Mouse (Mus musculus) ZHBTc4 (cell line): ENCODE measurements at regions not wholly inside any gene's neighbourhood (a gene's known extent, or its start where the extent isn't known, plus 50 kb on each side); places are given as distances from the start of the nearest gene placed in this dataset.

Source experiments
- DNase-seq: peaks from one replicate; pipeline ENCODE4 v3.0.0-alpha.2; 2011; ENCODE audit warnings: low read depth, low spot score

- peak; percentile 4 for DNase-seq
Measured at GRCm38 (mm10) chr8:44466409-44467078, 468.7 kb upstream of the Fat1 start.

GRCm38 (mm10) chr8:44512876-44513275 lies 422.4 kb upstream of the Fat1 start:
- DNase-seq: no peak

- DNase-seq: no peak
Measured at GRCm38 (mm10) chr8:44525915-44526314, 409.3 kb upstream of the Fat1 start.

- DNase-seq: no peak
Measured at GRCm38 (mm10) chr8:44529696-44530095, 405.6 kb upstream of the Fat1 start.

- DNase-seq: no peak
Measured at GRCm38 (mm10) chr8:44548885-44549284, 386.4 kb upstream of the Fat1 start.

- no peak for DNase-seq
Measured at GRCm38 (mm10) chr8:44559161-44559560, 376.1 kb upstream of the Fat1 start.

- no peak for DNase-seq
Measured at GRCm38 (mm10) chr8:44576314-44576858, 358.9 kb upstream of the Fat1 start.

- DNase-seq: no peak
Measured at GRCm38 (mm10) chr8:44576993-44577392, 358.3 kb upstream of the Fat1 start.
